Mouse (Mus musculus) hindbrain, embryonic 13.5 days (tissue): Measurements from ENCODE around the gene Rpp25l. TPM values are rescaled to one million over a fixed set of nuclear protein-coding genes. Genes with fewer than 3 reads are reported as not detected.
"Not testable (repeated sequence)": the region's sequence is repeated elsewhere in the genome, so short reads cannot be mapped to it uniquely, and the experiment has no call there.

Experiments
- ATAC-seq: fragments of 200-750 bp; cut with Nextera tagmentation; 2 replicates; pipeline ENCODE4 v1.8.0; 2017; ENCODE audit warnings: moderate TSS enrichment; ENCODE audit not compliant: low FRiP score
- H3K27ac ChIP-seq: fragments of 300-500 bp; sonication (generic); 2 replicates; pipeline ENCODE4 v1.5.1; 2015; ENCODE audit warnings: inconsistent platforms, mild to moderate bottlenecking, moderate library complexity
- H3K27me3 ChIP-seq: fragments of 300-500 bp; sonication (generic); 2 replicates; pipeline ENCODE4 v1.6.1; 2015; ENCODE audit warnings: mild to moderate bottlenecking, inconsistent platforms
- H3K36me3 ChIP-seq: fragments of 300-500 bp; sonication (generic); 2 replicates; pipeline ENCODE4 v1.6.1; 2015; ENCODE audit warnings: mild to moderate bottlenecking, inconsistent platforms
- H3K4me1 ChIP-seq: fragments of 300-500 bp; sonication (generic); replicated peaks from 2 replicates; pipeline ENCODE4 v1.6.1; 2015; ENCODE audit warnings: inconsistent platforms
- H3K4me2 ChIP-seq: fragments of 300-500 bp; sonication (generic); 2 replicates; pipeline ENCODE4 v1.6.1; 2015; ENCODE audit warnings: inconsistent platforms, mild to moderate bottlenecking, moderate library complexity
- H3K4me3 ChIP-seq: fragments of 300-500 bp; sonication (generic); 2 replicates; pipeline ENCODE4 v1.5.1; 2015; ENCODE audit warnings: mild to moderate bottlenecking, inconsistent platforms
- H3K9ac ChIP-seq: fragments of 300-500 bp; sonication (generic); 2 replicates; pipeline ENCODE4 v1.6.1; 2015; ENCODE audit warnings: mild to moderate bottlenecking, inconsistent platforms
- H3K9me3 ChIP-seq: fragments of 300-500 bp; sonication (generic); 2 replicates; pipeline ENCODE4 v1.6.1; 2016; ENCODE audit warnings: inconsistent platforms
- WGBS: fragments of 180-500 bp; shearing (Covaris S2); methylation state at CpG from one replicate; pipeline ENCODE4 v1.1.7; 2015; 5-methylcytosine and 5-hydroxymethylcytosine counted together
- polyA plus RNA-seq: library from polyadenylated mRNA; unstranded; fragments of >200 nt; fragmentation: Nextera tagmentation; extraction: Ambion mirVana; gene quantifications from 2 replicates; pipeline ENCODE4 v1.2.1, GENCODE M21; 2015

Rpp25l gene
- polyA plus RNA-seq, 1 experiment from 2014 or later = 66.8 TPM

DNA sequence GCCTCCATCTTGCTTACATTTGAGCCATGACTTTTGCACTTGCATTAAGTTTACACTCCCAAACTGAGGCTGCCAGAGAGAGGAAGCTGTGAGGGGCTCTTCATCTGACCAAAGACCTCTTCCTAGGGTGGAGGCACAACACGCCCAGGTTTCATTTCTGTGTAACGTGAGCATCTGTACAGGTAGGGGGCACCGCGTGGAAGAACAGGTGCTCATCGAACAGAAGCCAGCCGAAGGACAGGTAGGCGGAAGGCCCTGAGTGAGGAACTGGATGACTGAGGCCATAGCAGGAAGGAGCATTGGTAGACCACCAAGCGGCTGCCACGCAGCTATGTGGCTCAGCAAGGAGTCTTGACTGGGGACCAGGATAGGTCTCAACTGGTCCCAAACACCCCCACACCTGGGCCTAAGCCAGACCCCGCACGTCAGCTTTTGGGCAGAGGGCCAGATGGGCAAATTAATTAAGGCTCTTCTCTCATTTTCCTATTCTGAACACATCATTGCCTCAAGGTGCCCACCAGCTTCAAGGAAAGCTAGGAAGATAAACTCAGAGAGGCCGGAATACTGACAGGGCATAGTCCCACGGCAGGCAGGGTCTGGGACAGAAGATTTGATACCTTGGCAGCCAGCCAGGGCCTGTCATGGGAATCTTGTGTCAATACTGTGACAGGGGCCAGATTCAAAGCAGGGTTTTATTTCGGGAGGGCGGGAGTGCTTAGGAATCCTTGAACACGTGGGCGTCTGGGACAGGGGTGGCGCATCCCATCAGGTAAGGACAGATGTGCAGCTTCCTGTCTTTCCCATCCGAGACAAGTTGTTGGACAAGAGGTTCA, 7.2 kb downstream of the Rpp25l start:
- H3K27me3 ChIP-seq = 0 out of 2 replicates have a peak, but pooled peaks cover 6% of the 10 kb centered on the region
- 56% methylated on average over 19 of the region's 19 CpGs for WGBS
- ATAC-seq = peak; percentile 11; the same call in 1 of the 2 replicates
- H3K4me1 ChIP-seq = peaks cover 37% of the 10 kb centered on the region
- H3K36me3 ChIP-seq = peaks cover 5% of the 10 kb centered on the region; the same call in 1 of the 2 replicates
- peak overlapping the region; percentile 35 for H3K4me2 ChIP-seq
- H3K9ac ChIP-seq = peak overlapping the region; percentile 35; the same call in 1 of the 2 replicates
- no peak overlapping the region for H3K4me3 ChIP-seq
- peak overlapping the region; percentile 55 for H3K27ac ChIP-seq
- no peaks in the 10 kb centered on the region for H3K9me3 ChIP-seq

DNA sequence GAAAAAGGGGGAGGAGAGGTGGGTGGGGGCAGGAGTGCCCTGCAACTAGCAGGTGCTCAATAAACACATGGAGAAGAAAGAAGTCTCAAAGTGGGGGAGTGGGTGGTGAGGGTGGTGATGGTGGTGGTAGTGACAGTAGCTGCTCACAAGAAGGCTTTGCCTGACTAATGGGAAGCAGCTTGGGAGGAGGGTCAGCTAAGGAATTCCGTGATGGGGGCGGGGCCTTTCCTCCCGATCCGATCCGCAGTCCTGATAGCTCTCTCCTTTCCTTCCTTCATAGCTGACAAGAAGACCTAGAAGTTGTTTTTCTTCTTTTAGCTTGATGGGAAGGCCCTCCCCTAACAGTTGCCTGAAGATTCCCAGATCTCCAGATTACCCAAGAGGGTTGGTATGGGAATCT, 8.7 kb downstream of the Rpp25l start:
- no peak overlapping the region for H3K27ac ChIP-seq
- no peaks in the 10 kb centered on the region for H3K9me3 ChIP-seq
- no peak overlapping the region for H3K9ac ChIP-seq
- ATAC-seq = no peak
- H3K36me3 ChIP-seq = no peaks in the 10 kb centered on the region
- 6% methylated on average over 5 of the region's 5 CpGs for WGBS
- H3K4me2 ChIP-seq = no peak overlapping the region
- 0 out of 2 replicates have a peak, but pooled peaks cover 6% of the 10 kb centered on the region for H3K27me3 ChIP-seq
- H3K4me3 ChIP-seq = no peak overlapping the region
- H3K4me1 ChIP-seq = peaks cover 33% of the 10 kb centered on the region

DNA sequence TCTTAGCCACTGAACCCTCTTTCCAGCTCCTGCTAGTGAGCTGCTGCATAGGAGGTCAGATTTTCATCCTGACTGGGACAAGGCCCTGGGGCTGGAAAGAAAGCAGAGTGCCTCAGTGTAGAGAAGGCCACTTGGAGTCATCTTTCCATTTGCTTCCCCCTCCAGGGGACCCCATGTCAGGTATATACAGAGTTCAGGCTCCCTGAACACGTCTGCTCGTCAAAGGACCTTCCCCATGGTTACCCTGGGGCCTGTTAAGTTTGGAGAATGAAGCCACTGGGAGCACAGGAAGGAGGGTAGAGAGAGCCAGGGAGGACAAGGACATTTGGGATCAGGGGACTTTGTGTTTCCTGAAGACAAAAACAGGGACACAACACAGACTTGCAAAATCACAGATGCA, 11.1 kb downstream of the Rpp25l start:
- H3K27me3 ChIP-seq, ATAC-seq, H3K4me2 ChIP-seq, H3K9ac ChIP-seq, H3K36me3 ChIP-seq, H3K9me3 ChIP-seq, H3K4me3 ChIP-seq, H3K27ac ChIP-seq: not testable (repeated sequence)
- H3K4me1 ChIP-seq = peaks cover 18% of the 10 kb centered on the region
- 79% methylated on average over 2 of the region's 2 CpGs for WGBS

DNA sequence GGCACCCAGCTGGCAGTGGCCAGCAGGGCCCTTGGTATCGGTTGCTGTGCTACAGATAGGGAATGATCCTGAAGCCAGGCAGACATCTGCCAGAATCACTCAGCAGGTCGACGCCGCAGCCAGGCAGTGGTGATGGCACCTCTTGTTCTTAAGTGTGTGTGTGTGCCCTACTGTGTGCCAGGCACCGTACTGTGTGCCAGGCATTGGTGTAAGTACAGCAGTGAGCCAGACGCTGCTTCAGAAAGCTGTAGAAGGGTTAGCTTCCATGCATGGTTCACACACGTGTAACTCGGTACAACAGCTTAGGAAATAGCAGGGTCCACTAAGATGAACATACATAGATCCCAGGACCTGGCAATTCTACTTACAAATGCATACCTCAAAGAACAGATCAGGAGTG, 13.1 kb downstream of the Rpp25l start:
- not testable (repeated sequence) for H3K4me1 ChIP-seq, H3K27me3 ChIP-seq, H3K9ac ChIP-seq, H3K27ac ChIP-seq, ATAC-seq, H3K4me2 ChIP-seq, H3K9me3 ChIP-seq, H3K36me3 ChIP-seq, H3K4me3 ChIP-seq
- WGBS = 66% methylated on average over 4 of the region's 8 CpGs

DNA sequence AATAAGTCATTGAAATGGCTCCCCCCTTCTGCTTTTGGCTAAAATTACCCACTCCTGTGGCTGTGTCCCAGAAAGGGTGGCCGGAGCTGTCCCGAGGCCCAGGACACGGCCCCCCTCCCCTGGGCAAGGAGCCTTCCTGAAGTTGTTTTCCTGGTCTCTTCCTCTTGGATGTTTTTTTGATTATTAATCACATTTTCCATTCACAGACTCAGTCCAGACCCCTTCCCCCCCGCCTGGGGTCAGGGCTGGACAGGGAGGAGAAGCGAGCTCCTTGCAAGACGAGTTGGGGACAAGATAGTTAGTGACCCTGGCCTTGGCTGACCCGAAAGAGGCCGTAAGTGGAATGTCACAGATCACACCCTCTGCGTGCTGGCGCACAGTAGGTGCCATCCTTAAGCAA, 13.6 kb downstream of the Rpp25l start, which contains the start of gene Il11ra1:
TSS of gene Il11ra1 (plus strand) at position 207 of the 400 bp plus-strand sequence.
- ATAC-seq, H3K27ac ChIP-seq, H3K4me1 ChIP-seq, H3K4me3 ChIP-seq, H3K9me3 ChIP-seq, H3K36me3 ChIP-seq, H3K9ac ChIP-seq, H3K27me3 ChIP-seq: not testable (repeated sequence)
- 83% methylated on average over 10 of the region's 10 CpGs for WGBS
- peak within 1 kb of the TSS; percentile 39 for H3K4me2 ChIP-seq

DNA sequence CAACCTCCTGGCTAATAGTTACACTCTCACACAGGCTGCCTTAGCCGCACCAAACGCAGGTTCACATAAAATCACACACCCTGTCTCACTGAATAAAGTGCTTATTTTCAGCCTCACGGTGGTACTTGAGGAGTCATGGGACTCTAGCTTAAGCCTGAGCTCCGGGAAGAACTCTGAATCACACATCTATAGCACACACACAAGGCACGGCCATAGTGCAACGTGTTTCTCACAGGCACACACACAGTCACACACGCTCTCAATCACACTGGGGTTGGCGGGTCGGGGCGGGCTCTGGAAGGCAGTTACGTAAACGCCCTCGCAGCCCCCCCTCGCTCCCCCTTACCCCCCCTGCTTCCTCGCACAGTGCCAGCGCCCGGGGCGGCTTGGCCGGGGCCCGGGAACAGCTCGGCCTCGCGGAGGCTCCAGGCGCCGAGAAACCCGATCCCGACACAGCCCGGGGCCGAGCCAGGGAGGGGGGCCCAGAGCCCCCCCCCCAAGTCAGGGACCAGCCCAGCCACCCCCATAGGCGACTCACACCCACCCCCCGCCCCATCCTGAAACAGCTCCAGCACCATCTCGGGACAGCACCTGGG, 14.8 kb downstream of the Rpp25l start:
- not testable (repeated sequence) for H3K27me3 ChIP-seq, H3K9me3 ChIP-seq, H3K4me3 ChIP-seq, H3K9ac ChIP-seq, H3K36me3 ChIP-seq, ATAC-seq, H3K27ac ChIP-seq, H3K4me1 ChIP-seq
- WGBS = 7% methylated on average over 23 of the region's 32 CpGs
- H3K4me2 ChIP-seq = peak overlapping the region; percentile 39

DNA sequence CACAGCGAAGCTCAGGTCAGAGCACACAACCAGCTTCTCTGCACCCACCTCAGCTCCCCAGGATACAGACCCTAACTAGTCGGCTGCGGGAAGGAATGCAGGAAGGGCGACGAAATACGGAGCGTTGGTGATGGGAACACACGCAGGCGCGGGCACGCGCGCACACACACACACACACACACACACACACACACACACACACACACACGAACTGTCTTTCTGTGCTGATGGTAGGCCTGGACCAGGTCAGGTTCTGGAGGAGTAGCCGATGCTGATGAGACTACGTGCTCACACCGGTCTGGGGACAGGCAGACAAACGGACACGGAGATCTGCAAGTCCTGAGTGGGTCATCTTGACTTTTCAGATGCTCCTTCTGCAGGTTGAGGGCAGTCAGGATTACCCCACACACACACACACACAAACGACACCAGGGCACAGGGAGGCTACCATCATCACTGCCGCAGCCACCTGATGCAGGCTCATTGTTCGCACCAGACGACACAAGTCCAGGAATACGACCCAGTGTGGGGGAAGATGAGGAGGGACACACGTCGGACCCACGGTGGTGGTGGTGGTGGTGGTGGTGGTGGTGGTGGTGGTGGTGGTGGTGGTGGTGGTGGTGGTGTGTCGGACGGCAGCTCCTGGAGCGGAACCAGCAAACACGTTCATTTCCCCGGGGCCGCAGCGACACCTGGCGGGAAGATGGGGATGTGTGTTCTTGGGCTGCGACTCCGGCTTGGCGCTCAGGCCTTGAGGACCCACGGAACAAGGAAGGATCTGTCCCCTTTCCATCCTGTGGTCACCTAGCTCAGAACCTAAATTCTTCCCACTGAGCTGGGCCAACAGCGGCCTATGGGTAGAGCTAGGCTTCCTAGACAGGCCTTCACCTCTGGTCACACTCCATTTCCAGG, 16.1 kb downstream of the Rpp25l start, which contains the start of gene Cntfr:
TSS of gene Cntfr (minus strand) at position 160 of the 912 bp plus-strand sequence.
- not testable (repeated sequence) for H3K27me3 ChIP-seq, H3K9ac ChIP-seq, H3K9me3 ChIP-seq, H3K27ac ChIP-seq, ATAC-seq, H3K36me3 ChIP-seq, H3K4me1 ChIP-seq
- peak within 1 kb of the TSS; percentile 42 for H3K4me2 ChIP-seq
- 7% methylated on average over 29 of the region's 40 CpGs for WGBS
- peak within 1 kb of the TSS; percentile 25; the same call in 1 of the 2 replicates for H3K4me3 ChIP-seq

DNA sequence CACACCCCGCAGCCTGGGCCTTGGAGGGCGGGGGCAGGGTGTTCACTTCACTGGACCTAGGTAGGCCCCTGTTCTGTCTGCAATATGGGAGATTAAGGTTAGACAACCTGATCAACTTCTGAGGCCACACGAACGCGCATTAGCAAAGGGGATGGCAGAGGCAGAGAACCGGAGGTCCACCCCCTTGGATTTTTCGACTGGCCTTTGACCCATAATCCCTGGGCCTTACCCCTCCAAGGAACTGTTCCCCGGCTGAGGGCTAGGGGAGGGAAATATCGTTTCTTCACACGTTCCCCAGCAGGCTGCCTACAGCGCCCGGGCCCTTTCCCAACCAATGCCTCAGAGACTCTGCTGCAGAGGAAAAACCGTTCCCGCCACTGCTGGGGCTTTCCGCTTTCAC, 16.9 kb downstream of the Rpp25l start:
- not testable (repeated sequence) for H3K36me3 ChIP-seq, H3K27ac ChIP-seq, H3K4me2 ChIP-seq, H3K9me3 ChIP-seq, H3K4me3 ChIP-seq, H3K4me1 ChIP-seq, H3K27me3 ChIP-seq, H3K9ac ChIP-seq, ATAC-seq
- WGBS = 9% methylated on average over 12 of the region's 15 CpGs

DNA sequence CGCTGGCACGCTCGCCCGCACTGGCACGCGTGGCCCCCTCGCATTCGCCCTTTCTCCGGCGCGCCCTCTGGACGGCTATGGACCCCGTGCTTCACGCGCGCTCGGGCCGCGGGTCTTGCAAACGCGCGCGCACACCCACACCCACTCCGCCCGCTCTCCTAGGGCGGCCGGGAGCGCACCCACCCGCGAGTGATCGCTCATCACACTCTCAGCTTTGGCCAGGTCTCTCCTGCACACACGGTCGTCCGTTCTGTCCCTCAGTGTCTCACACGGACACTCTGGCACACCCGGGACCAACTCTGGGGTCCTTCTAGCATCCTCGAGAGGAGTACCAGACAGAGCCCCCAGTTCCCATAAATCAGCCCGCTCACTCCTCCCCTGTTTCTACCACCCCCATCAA, 17.5 kb downstream of the Rpp25l start:
- H3K27me3 ChIP-seq, H3K27ac ChIP-seq, H3K9ac ChIP-seq, H3K4me1 ChIP-seq, H3K9me3 ChIP-seq, H3K36me3 ChIP-seq, ATAC-seq: not testable (repeated sequence)
- WGBS = 1% methylated on average over 22 of the region's 38 CpGs
- peak overlapping the region; percentile 42 for H3K4me2 ChIP-seq
- peak overlapping the region; percentile 25 for H3K4me3 ChIP-seq

DNA sequence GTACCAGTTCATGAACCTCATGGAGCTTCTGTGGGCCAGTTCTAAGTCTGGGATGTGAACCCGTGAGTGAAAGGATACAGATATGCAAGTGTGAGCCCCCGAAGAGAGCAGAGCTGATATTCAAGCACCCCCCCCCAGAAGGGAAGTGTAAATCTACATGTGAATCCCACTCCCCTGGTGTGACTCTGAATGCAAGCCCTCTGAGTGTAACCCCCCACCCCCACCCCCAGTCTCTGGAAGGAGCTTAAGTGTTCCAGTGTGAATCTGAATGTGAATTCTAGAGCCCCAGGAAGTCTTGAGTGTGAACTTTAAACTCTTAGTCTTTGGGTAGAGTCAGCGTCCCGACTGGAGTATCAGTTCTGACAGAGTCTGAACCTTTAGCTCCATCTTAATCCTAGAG, 19.8 kb downstream of the Rpp25l start:
- 8% methylated on average over 4 of the region's 4 CpGs for WGBS
- Histone ChIP-seq H3K4me1 (peaks cover 14% of the 10 kb centered on the region), H3K4me2 (peak overlapping the region; percentile 46), H3K4me3 (peak overlapping the region; percentile 22)
- H3K27ac ChIP-seq, H3K9ac ChIP-seq, H3K36me3 ChIP-seq, H3K27me3 ChIP-seq, H3K9me3 ChIP-seq, ATAC-seq: not testable (repeated sequence)

DNA sequence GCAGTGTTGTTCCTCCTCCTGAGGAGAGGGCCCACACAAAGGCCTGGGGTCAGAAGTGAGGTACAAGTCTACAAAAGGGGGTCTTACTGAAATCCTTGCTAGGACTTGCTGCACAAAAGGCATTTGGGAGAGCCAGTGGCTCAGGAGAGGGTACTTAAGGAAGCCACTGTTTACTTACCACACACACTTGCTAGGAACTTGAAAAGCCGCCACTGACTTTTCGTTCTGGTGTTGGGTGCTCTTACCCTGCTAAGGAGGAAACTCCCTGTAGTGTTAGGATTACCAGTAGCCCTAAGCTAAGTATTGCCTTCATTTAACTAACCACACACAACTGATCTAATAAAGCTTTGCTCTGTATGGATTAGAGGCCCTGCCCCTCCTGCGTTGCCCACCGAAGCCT, 23.3 kb downstream of the Rpp25l start:
- H3K9me3 ChIP-seq, H3K9ac ChIP-seq, H3K36me3 ChIP-seq, H3K4me3 ChIP-seq, H3K4me2 ChIP-seq, H3K27me3 ChIP-seq, H3K27ac ChIP-seq, ATAC-seq: not testable (repeated sequence)
- H3K4me1 ChIP-seq = peaks cover 19% of the 10 kb centered on the region
- no CpG with 5 or more reads among the region's 4 CpGs for WGBS

DNA sequence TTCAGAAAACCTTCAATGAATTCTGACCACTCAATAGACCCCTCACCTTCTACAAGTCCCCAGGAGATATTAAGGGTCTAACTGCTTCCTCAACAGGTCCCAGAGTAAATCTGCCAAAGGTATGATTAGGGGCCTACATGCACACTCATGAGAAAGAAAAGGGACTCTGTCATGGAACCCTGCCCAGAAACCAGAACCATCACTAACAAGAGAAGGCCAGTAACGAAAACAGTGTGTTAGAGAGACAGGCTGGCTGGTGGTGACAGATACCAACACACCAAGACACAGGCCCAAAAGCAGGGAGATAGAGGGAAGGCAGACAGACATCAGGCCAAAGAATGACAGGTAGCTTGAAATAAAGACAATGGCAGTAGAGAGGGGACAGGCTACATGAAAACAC, 24.8 kb downstream of the Rpp25l start:
- ATAC-seq, H3K4me2 ChIP-seq, H3K9me3 ChIP-seq, H3K4me3 ChIP-seq, H3K36me3 ChIP-seq, H3K9ac ChIP-seq, H3K27me3 ChIP-seq: not testable (repeated sequence)
- peak overlapping the region; percentile 64 for H3K27ac ChIP-seq
- peaks cover 25% of the 10 kb centered on the region for H3K4me1 ChIP-seq
- 41% methylated on average over 1 of the region's 1 CpGs for WGBS
